Mouse (Mus musculus): ENCODE measurements around the gene Brinp1.
A peak's percentile ranks its signal among the peaks of the same experiment; 100 is the strongest.

Brinp1 gene

GRCm38 (mm10) chr4:68954322-68954901 is at the start of gene Brinp1:
Gene Brinp1 (minus strand): TSS chr4:68954397.
- DNase-seq (ENCODE audit: low spot score) = peak; percentile 76

GRCm38 (mm10) chr4:68957265-68957664 is 3.1 kb upstream of the Brinp1 start:
- no peak for DNase-seq (ENCODE audit: low spot score)

- no peak for DNase-seq (ENCODE audit: low spot score)
Observed at GRCm38 (mm10) chr4:68955621-68956020, 1.4 kb upstream of the Brinp1 start.

- no peak for DNase-seq (ENCODE audit: low spot score)
Observed at GRCm38 (mm10) chr4:68953667-68954321, 403 bp downstream of the Brinp1 start.

- DNase-seq (ENCODE audit: low spot score) = no peak
Observed at GRCm38 (mm10) chr4:68953131-68953551, 1.1 kb downstream of the Brinp1 start.

- no peak for DNase-seq (ENCODE audit: low spot score)
Observed at GRCm38 (mm10) chr4:68950556-68950955, 3.6 kb downstream of the Brinp1 start.

- no peak for DNase-seq (ENCODE audit: low spot score)
Observed at GRCm38 (mm10) chr4:68942938-68943337, 11.3 kb downstream of the Brinp1 start.

- no peak for DNase-seq (ENCODE audit: low spot score)
Observed at GRCm38 (mm10) chr4:68930022-68930421, 24.2 kb downstream of the Brinp1 start.

- no peak for DNase-seq (ENCODE audit: low spot score)
Observed at GRCm38 (mm10) chr4:68926091-68926490, 28.1 kb downstream of the Brinp1 start.

- no peak for DNase-seq (ENCODE audit: low spot score)
Observed at GRCm38 (mm10) chr4:68922944-68923343, 31.3 kb downstream of the Brinp1 start.

GRCm38 (mm10) chr4:68922504-68922903 is 31.7 kb downstream of the Brinp1 start:
- DNase-seq (ENCODE audit: low spot score) = no peak

- DNase-seq (ENCODE audit: low spot score) = no peak
Observed at GRCm38 (mm10) chr4:68920127-68920526, 34.1 kb downstream of the Brinp1 start.

- peak; percentile 53 for DNase-seq (ENCODE audit: low spot score)
Observed at GRCm38 (mm10) chr4:68910942-68911341, 43.3 kb downstream of the Brinp1 start.

- peak; percentile 66 for DNase-seq (ENCODE audit: low spot score)
Observed at GRCm38 (mm10) chr4:68906417-68907210, 47.6 kb downstream of the Brinp1 start.

GRCm38 (mm10) chr4:68890526-68890925 is 63.7 kb downstream of the Brinp1 start:
- peak; percentile 19 for DNase-seq (ENCODE audit: low spot score)

- DNase-seq (ENCODE audit: low spot score) = no peak
Observed at GRCm38 (mm10) chr4:68886276-68886675, 67.9 kb downstream of the Brinp1 start.

GRCm38 (mm10) chr4:68872028-68872427 is 82.2 kb downstream of the Brinp1 start:
- DNase-seq (ENCODE audit: low spot score) = no peak

GRCm38 (mm10) chr4:68865135-68865767 is 88.9 kb downstream of the Brinp1 start:
- no peak for DNase-seq (ENCODE audit: low spot score)

GRCm38 (mm10) chr4:68864668-68865067 is 89.5 kb downstream of the Brinp1 start:
- DNase-seq (ENCODE audit: low spot score) = no peak

GRCm38 (mm10) chr4:68856868-68857267 is 97.3 kb downstream of the Brinp1 start:
- DNase-seq (ENCODE audit: low spot score) = no peak

- peak; percentile 16 for DNase-seq (ENCODE audit: low spot score)
Observed at GRCm38 (mm10) chr4:68849671-68850070, 104.5 kb downstream of the Brinp1 start.

GRCm38 (mm10) chr4:68846976-68847375 is 107.2 kb downstream of the Brinp1 start:
- no peak for DNase-seq (ENCODE audit: low spot score)

GRCm38 (mm10) chr4:68845964-68846363 is 108.2 kb downstream of the Brinp1 start:
- no peak for DNase-seq (ENCODE audit: low spot score)
